In genomic region chr3:95676745-95677419, GRCm38 (mm10) we compare ENCODE assay signal across 7 mouse cellular contexts. TPM values are rescaled to one million over a fixed set of nuclear protein-coding genes. Genes with fewer than 3 reads are reported as not detected.
DNase-seq lines count a peak whose midpoint lies in the region; ATAC-seq and TF ChIP-seq lines count a peak whose summit lies in the region.

No protein-coding gene starts in this region.

- H3K9me3 ChIP-seq in E14TG2a.4 (ENCODE audit: low read length) = no peaks in the 10 kb centered on the region

- intact Hi-C loops in heart, postnatal 10 days (cut with DNase I) = loop anchor here (1.0 to 5.0 kb wide), 2 partner anchors 44 to 95 kb away; no protein-coding TSS in a partner anchor

- H3K27me3 ChIP-seq in E14TG2a.4 (ENCODE audit: insufficient read depth, low read length) = no peaks in the 10 kb centered on the region
- no peaks in the 10 kb centered on the region for H3K27me3 ChIP-seq in splenic B cell, adult 2 months (ENCODE audit: control insufficient read depth, insufficient read depth, low read length, poor library complexity, severe bottlenecking)

- peak; percentile 99 for TF ChIP-seq CTCF in E14TG2a.4 (conservative IDR thresholded peaks at IDR 0.05; ENCODE audit: low read length)

- H3K4me3 ChIP-seq in E14TG2a.4 (replicated peaks; ENCODE audit: low read length) = peak overlapping the region; percentile 69

- DNase-seq in ZHBTc4 (ENCODE audit: low read depth, low spot score) = peak; percentile 80
- peak; percentile 85 for DNase-seq in embryo, embryonic 10.5 days (ENCODE audit: low spot score)
- DNase-seq in heart, postnatal 10 days = peak; percentile 90 to 94
- DNase-seq in layer of hippocampus, postnatal 36 days = peak; percentile 36 to 38
- DNase-seq in splenic B cell, adult 2 months (ENCODE audit: low read depth, low spot score) = peak; percentile 74

- H3K36me3 ChIP-seq in E14TG2a.4 (ENCODE audit: insufficient read depth, low read length) = peaks cover 15% of the 10 kb centered on the region
- no peaks in the 10 kb centered on the region for H3K36me3 ChIP-seq in splenic B cell, adult 2 months (ENCODE audit: control insufficient read depth, insufficient read depth, low read length, poor library complexity, severe bottlenecking)

- peaks cover 89% of the 10 kb centered on the region for H3K4me1 ChIP-seq in E14TG2a.4 (replicated peaks; ENCODE audit: low read depth, low read length)

- ATAC-seq in megakaryocyte progenitor cell, adult 5-6 weeks (replicated peaks; ENCODE audit: poor library complexity) = peak; percentile 30; the same call in 1 of the 2 replicates

RNA-seq across cellular contexts. Expression of gene Adamtsl4, which starts 10.8 kb away (rescaled TPM):
- 10 to 100 TPM; 32.2 to 37.4 TPM for total RNA-seq in heart, postnatal 10 days (2021)
- total RNA-seq in layer of hippocampus, postnatal 36 days (2021) = 1 to 10 TPM; 5.0 to 5.1 TPM
- total RNA-seq in megakaryocyte progenitor cell, adult 5-6 weeks (2015) = 0.17 and 1.4 TPM in 2 replicates
- 0.33 TPM in 1 of 2 replicates, not detected in the other for total RNA-seq in megakaryocyte progenitor cell, adult 5-6 weeks (2017)

RNA-seq across cellular contexts. Expression of gene Mcl1, which starts 18.3 kb away (rescaled TPM):
- 100 to 1,000 TPM; 147 to 161 TPM for total RNA-seq in heart, postnatal 10 days (2021)
- 10 to 100 TPM; 60.8 to 61.3 TPM for total RNA-seq in layer of hippocampus, postnatal 36 days (2021)
- 154 and 191 TPM in 2 replicates for total RNA-seq in megakaryocyte progenitor cell, adult 5-6 weeks (2015)
- 131 and 135 TPM in 2 replicates for total RNA-seq in megakaryocyte progenitor cell, adult 5-6 weeks (2017)

RNA-seq across cellular contexts. Expression of gene Ensa, which starts 52.1 kb away (rescaled TPM):
- total RNA-seq in heart, postnatal 10 days (2021) = 10 to 100 TPM; 61.4 to 63.6 TPM
- 100 to 1,000 TPM; 310 TPM for total RNA-seq in layer of hippocampus, postnatal 36 days (2021)
- total RNA-seq in megakaryocyte progenitor cell, adult 5-6 weeks (2015) = 32.6 and 37.1 TPM in 2 replicates
- 49.7 and 66.8 TPM in 2 replicates for total RNA-seq in megakaryocyte progenitor cell, adult 5-6 weeks (2017)

Comparison
In these comparisons a context has a peak if more than half of its experiments do, and no peak if none do; other contexts are left out.
1. Peak in every context shown above with its lines: DNase-seq, ATAC-seq and H3K4me3 ChIP-seq.
2. DNase-seq: peak in every context shown above with its lines; median percentile 92 in heart, postnatal 10 days; 85 in embryo, embryonic 10.5 days; 80 in ZHBTc4; 74 in splenic B cell, adult 2 months; 37 in layer of hippocampus, postnatal 36 days.
3. RNA of gene Adamtsl4, which starts 10.8 kb away (total RNA-seq): 32.2 to 37.4 TPM in heart, postnatal 10 days; 5.0 to 5.1 TPM in layer of hippocampus, postnatal 36 days and 0.17 to 1.4 TPM in megakaryocyte progenitor cell, adult 5-6 weeks; every median in the first group is over 4 times any median in the second.
4. RNA of gene Ensa, which starts 52.1 kb away (total RNA-seq): 310 TPM in layer of hippocampus, postnatal 36 days; 32.6 to 66.8 TPM in megakaryocyte progenitor cell, adult 5-6 weeks and 61.4 to 63.6 TPM in heart, postnatal 10 days; every median in the first group is over 4 times any median in the second.